Comparison of ENCODE assay signal across 11 mouse cellular contexts in the genomic region with DNA sequence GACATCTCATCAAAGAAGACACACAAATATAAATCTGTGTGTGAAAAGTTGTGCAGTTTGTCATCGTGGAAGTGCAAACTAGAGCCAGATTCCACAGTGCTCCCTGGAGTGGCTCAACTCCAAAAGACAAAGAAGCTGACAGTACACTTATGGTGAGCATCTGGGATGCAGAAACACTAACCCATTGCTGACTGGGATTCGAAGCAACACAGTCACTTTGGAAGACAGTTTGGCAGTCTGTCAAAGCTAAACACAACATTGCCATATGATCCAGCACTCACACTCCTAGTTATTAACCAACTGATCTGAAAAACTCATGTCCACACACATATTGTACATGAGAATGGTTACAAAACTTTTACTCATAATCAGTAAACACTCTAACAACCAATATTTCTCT.
"Had no signal": no experiment of that assay in that cellular context is flagged by ENCODE, and none has a peak within 500 bp of the region (broad histone marks: within the 10 kb centered on the region; RNA-seq: fewer than 3 reads in every experiment).

No protein-coding gene starts in this region.

- H3K4me2 ChIP-seq: liver, embryonic 13.5 days; midbrain, embryonic 13.5 days had no signal

- DNase-seq: kidney, adult 8-10 months; kidney, postnatal 36 days; liver; liver, embryonic 13.5 days; liver, postnatal 0 days; right cerebral cortex, adult 18-20 months; right cerebral cortex, postnatal 25 days; thymus, postnatal 36 days had no signal

- ATAC-seq: liver, postnatal 0 days; midbrain, embryonic 13.5 days had no signal

- H3K9ac ChIP-seq: liver, embryonic 13.5 days; liver, postnatal 0 days; midbrain, embryonic 13.5 days had no signal

- H3K4me1 ChIP-seq: liver, embryonic 13.5 days had no signal

- H3K36me3 ChIP-seq: liver, embryonic 13.5 days; midbrain, embryonic 13.5 days had no signal

- H3K27me3 ChIP-seq: liver, embryonic 13.5 days; midbrain, embryonic 13.5 days had no signal

- H3K27ac ChIP-seq: kidney, postnatal 0 days; left cerebral cortex, adult 2 months; liver, embryonic 13.5 days had no signal

- H3K4me3 ChIP-seq: left cerebral cortex, adult 2 months; liver, embryonic 13.5 days; midbrain, embryonic 13.5 days had no signal

- H3K9me3 ChIP-seq: liver, embryonic 13.5 days had no signal
